Mouse (Mus musculus) spleen, adult 2 months (tissue): ENCODE results near the gene Mcm6. TPM values are rescaled to one million over a fixed set of nuclear protein-coding genes. Genes with fewer than 3 reads are reported as not detected.

Experiments used
- DNase-seq, 2 experiments: peaks; one replicate each; pipeline versions ENCODE4 v3.0.0 to v3.0.0-alpha.2; 2012 to 2021; ENCODE audit warnings: low spot score in 2 of 2, low read depth in 1 of 2
- H3K27ac ChIP-seq: fragments of 200-500 bp; 2 replicates; pipeline ENCODE4 v1.5.1; 2012; ENCODE audit warnings: low read length, inconsistent platforms; ENCODE audit not compliant: insufficient read depth
- H3K27me3 ChIP-seq: fragments of 200-500 bp; 2 replicates; pipeline ENCODE4 v1.6.1; 2012; ENCODE audit warnings: mild to moderate bottlenecking, moderate library complexity, low read length, inconsistent platforms; ENCODE audit not compliant: control insufficient read depth, insufficient read depth
- H3K36me3 ChIP-seq: fragments of 200-500 bp; 2 replicates; pipeline ENCODE4 v1.6.1; 2012; ENCODE audit warnings: mild to moderate bottlenecking, low read length, inconsistent platforms; ENCODE audit not compliant: control insufficient read depth, insufficient read depth
- H3K4me1 ChIP-seq: fragments of 200-500 bp; 2 replicates; pipeline ENCODE4 v1.6.1; 2011; ENCODE audit warnings: inconsistent platforms; ENCODE audit not compliant: control insufficient read depth, insufficient read depth, insufficient read length
- H3K4me3 ChIP-seq: fragments of 200-500 bp; 2 replicates; pipeline ENCODE4 v1.5.1; 2011; ENCODE audit warnings: mild to moderate bottlenecking, inconsistent platforms; ENCODE audit not compliant: insufficient read depth, insufficient read length; ENCODE audit errors: extremely low read depth
- CTCF ChIP-seq: fragments of 200-500 bp; IDR thresholded peaks from 2 replicates; pipeline ENCODE4 v1.5.1; 2011; ENCODE audit warnings: mild to moderate bottlenecking, inconsistent platforms; ENCODE audit not compliant: insufficient read depth, insufficient read length, insufficient replicate concordance; ENCODE audit errors: extremely low read depth
- POLR2A ChIP-seq: fragments of 200-500 bp; IDR thresholded peaks from 2 replicates; pipeline ENCODE4 v1.6.1; 2011; ENCODE audit warnings: low read depth, low read length, inconsistent platforms
- WGBS: fragments of 180-500 bp; shearing (Covaris S2); methylation state at CpG from one replicate; pipeline ENCODE4 v1.1.7; 2018; 5-methylcytosine and 5-hydroxymethylcytosine counted together
- polyA plus RNA-seq: library from polyadenylated mRNA; depleted of rRNA; stranded (reverse); fragments of >200 nt; gene quantifications from 2 replicates; pipeline ENCODE4 v1.2.3, GENCODE M21; 2012

Gene Mcm6
- polyA plus RNA-seq, 1 experiment, result 16.9 TPM

DNA sequence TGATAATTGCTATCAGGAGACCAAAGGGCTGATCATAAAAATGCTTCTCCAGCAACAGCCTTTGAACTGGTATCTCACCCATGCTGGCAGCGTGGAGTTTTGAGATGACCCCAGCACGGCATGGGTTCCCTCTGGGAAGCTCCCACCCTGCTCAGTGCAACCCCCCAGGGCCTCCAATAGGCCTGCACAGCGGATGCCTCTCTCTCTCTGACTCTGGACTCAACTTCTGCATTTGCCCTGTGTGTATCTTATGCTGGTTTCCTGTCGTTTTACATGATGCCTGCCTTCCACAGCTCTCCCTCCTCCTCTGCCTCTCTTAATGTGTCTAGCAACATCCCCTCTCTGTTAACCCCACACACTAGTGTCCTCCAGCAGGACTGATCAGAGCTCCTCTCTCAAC, 44.8 kb downstream of the Mcm6 start:
- DNase-seq, result no peak
- TF ChIP-seq POLR2A (no peak), CTCF (no peak)
- Histone ChIP-seq H3K4me3 (no peak overlapping the region), H3K4me1 (no peaks in the 10 kb centered on the region), H3K27ac (no peak overlapping the region), H3K27me3 (no peaks in the 10 kb centered on the region), H3K36me3 (no peaks in the 10 kb centered on the region)
- 14% methylated on average over 4 of the region's 4 CpGs for WGBS

DNA sequence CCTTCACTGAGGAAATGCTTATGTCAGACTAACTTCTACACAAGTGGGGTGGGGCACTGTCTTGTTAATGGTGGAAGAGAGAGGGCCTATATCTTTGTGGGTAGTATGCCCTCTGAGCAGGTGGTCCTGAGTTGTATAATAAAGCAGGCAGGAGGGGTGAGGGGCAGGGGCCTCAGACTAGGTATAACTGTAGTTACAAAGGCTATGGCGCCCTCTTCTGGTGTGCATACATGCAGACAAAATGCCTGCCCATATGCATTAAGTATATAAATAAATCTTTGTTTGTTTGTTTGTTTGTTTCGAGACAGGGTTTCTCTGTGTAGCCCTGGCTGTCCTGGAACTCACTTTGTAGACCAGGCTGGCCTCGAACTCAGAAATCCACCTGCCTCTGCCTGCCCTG, 50.4 kb downstream of the Mcm6 start:
- Histone ChIP-seq H3K27me3 (no peaks in the 10 kb centered on the region), H3K27ac (no peak overlapping the region), H3K4me3 (no peak overlapping the region), H3K4me1 (no peaks in the 10 kb centered on the region), H3K36me3 (no peaks in the 10 kb centered on the region)
- WGBS, result 84% methylated on average over 3 of the region's 3 CpGs
- TF ChIP-seq POLR2A (no peak), CTCF (no peak)
- no peak for DNase-seq

DNA sequence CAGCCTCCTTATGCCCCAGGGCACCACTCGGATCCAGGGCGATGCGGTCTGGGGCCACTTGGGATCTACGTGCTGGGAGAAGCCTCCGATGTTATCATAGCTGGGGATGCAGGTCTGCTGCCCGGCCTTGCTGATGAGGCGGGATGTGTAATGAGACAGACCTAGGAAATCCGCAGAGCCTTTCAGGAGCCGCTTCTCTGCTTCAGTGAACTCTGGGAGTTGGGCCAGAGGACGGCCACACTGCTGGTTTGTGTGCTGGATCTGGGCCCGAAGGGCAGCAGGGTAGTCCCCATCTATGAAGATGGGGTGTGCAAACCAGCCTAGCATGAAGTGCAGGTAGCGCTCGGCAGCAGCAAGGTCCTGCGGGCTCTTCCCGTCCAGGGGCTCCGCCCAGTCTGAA, 55.6 kb downstream of the Mcm6 start:
- TF ChIP-seq POLR2A (no peak), CTCF (no peak)
- DNase-seq, result no peak
- Histone ChIP-seq H3K4me3 (no peak overlapping the region), H3K4me1 (no peaks in the 10 kb centered on the region), H3K27ac (no peak overlapping the region), H3K27me3 (no peaks in the 10 kb centered on the region), H3K36me3 (no peaks in the 10 kb centered on the region)
- 95% methylated on average over 16 of the region's 16 CpGs for WGBS

DNA sequence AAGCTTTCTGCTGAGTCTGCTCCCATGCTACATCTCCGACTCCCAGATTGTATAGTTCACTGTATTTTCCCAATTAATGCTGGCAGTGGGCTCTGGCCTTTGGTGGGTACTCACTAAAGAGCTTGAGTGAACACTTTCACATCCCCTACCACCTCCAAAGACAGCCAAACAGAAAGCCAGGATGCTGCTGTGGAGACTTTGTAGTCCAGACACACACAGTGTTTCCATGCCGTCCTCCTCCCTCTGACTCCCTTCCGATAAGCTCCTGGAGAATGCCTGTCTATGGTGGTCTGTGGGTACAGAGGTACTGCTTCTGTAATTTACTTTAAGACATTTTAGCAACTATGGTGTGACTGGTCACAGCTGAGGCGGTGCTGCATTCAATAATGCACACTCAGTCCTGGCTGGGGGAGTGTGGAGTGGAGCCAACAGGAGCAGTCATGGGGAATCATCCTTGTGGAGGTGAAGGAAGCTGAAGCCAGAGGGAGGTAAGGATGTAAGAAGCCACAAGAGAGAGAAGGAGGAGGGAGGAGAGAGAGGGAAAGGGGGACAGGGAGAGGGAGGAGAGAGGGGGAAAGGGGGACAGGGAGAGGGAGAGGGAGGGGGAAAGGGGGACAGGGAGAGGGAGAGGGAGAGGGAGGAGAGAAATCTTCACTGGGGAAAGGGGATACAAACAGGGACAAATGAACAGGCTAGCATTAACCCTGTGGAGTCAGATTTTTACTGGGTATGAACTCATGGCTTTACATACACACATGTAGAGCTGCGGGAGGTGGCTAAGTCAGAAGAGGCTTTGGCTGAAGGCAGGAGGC, 63.5 kb downstream of the Mcm6 start:
- Histone ChIP-seq H3K4me1 (no peaks in the 10 kb centered on the region), H3K4me3 (no peak overlapping the region), H3K27ac (no peak overlapping the region), H3K27me3 (no peaks in the 10 kb centered on the region), H3K36me3 (no peaks in the 10 kb centered on the region)
- DNase-seq, result no peak
- TF ChIP-seq POLR2A, result no peak
- TF ChIP-seq CTCF, result no peak
- WGBS, result 90% methylated on average over 5 of the region's 5 CpGs

DNA sequence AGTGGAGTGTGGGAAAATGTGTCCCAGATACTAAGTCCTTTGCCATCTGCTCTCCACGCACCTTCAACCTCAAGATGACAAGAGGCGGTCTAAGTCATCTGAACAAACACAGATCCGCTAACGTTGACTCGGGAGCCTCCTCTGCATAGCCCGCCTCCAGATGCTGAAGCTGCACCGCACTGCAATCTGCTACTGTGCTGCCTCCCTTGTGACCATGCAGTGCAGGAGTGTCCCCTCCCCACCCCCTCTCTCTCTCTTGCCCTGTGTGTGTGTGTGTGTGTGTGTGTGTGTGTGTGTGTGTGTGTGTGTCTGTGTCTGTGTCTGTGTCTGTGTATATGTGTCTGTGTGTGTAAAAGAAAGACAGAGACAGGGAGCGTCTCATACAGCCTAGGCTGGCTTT, 64.2 kb downstream of the Mcm6 start:
- Histone ChIP-seq H3K4me3 (no peak overlapping the region), H3K27ac (no peak overlapping the region), H3K36me3 (no peaks in the 10 kb centered on the region), H3K4me1 (no peaks in the 10 kb centered on the region), H3K27me3 (no peaks in the 10 kb centered on the region)
- no peak for DNase-seq
- TF ChIP-seq POLR2A (no peak), CTCF (no peak)
- 93% methylated on average over 8 of the region's 8 CpGs for WGBS

DNA sequence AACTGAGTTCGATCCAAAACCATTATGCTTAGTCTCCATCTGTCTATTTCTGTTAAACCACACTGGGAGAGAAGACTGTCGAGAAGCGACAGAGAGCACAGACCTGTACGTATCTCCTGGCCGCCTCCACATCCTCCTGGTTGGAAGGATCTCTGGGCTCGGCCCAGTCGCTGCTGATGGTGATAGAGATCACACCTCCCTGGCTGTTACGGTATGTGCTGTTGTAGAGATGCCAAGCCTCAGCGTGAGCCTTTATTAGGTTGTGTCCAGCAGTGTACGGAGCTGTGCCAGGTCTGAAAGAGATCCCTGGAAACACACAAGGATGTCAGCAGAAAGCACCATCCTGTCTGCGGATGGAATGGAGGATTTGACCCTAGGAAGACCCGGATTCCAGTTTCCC, 65.9 kb downstream of the Mcm6 start:
- no peaks in the 10 kb centered on the region for H3K4me1 ChIP-seq
- H3K27ac ChIP-seq, result no peak overlapping the region
- DNase-seq, result no peak
- no peaks in the 10 kb centered on the region for H3K27me3 ChIP-seq
- WGBS, result 90% methylated on average over 12 of the region's 12 CpGs
- H3K36me3 ChIP-seq, result no peaks in the 10 kb centered on the region
- no peak for TF ChIP-seq POLR2A
- TF ChIP-seq CTCF, result no peak
- no peak overlapping the region for H3K4me3 ChIP-seq

DNA sequence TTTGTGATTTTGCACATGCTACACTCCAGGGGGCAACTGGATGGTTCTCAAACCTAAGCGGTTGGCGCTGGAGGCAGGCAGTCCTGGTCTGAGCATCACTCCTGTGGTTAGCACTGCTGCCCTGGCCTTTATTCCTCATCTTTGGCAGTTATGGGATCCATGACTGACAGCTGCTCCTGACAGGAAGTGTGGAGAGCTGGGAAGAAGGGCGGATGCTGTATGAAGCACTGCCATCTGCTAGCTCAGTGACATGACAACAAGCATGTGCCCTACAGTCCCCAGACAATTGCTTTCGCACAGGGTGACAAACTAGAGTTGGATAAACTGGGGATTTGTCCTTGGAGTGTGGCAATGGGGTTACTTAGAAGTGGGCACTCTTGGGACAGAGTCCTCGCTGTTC, 69.2 kb downstream of the Mcm6 start:
- Histone ChIP-seq H3K36me3 (no peaks in the 10 kb centered on the region), H3K4me3 (no peak overlapping the region), H3K4me1 (no peaks in the 10 kb centered on the region), H3K27ac (no peak overlapping the region), H3K27me3 (no peaks in the 10 kb centered on the region)
- no peak for DNase-seq
- 95% methylated on average over 5 of the region's 5 CpGs for WGBS
- TF ChIP-seq CTCF, result no peak
- no peak for TF ChIP-seq POLR2A
